Mouse (Mus musculus) lung, adult 18-20 months (tissue): Measurements from ENCODE around the gene Phldb1.
"Not testable (repeated sequence)": the region's sequence is repeated elsewhere in the genome, so short reads cannot be mapped to it uniquely, and the experiment has no call there.

ENCODE experiments used
- DNase-seq, 2 experiments: peaks; one replicate each; pipeline ENCODE4 v3.0.0; 2022; ENCODE audit warnings: mixed read lengths in 2 of 2

Phldb1 gene

DNA sequence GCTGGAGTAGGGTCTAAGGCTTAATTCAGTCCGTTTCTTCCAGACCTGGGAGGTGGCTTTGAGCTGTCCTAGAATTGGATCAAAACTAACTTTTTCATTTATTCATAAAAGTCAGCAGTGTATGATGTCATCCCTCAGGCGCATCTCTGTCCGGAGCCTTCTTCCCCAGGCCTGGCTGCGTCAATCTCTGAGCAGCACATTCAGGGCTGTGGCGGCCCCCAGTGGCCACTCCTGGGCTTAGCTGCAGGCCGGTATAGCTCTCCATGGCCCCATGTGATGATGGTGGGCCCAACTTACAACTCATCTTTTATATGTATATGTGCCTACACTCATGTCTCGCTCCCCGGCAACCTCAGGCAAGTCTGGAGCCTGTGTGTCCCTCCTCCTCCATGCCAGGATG lies 83.0 kb downstream of the Phldb1 start:
- DNase-seq, result peak; percentile 61 to 69

DNA sequence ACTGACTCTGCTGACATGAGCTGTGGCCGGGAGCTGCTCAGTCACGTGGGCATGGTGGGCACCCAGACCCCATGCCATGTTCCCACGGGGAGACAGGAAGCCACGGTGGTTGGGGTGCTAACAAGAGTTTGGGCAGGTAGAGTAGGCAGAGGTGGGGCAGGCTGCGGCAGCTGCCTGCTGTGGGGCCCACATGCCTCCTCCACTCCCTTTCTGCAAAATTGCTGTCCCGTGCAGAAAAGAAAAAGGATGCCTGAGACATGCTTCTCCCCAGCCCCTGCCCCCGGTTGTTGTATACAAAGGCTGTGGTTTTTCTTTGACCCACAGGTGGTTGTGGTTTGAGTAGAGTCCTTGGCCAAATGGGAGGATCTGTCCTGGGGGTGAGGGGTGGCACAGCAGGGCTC lies 86.1 kb downstream of the Phldb1 start:
- no peak for DNase-seq

DNA sequence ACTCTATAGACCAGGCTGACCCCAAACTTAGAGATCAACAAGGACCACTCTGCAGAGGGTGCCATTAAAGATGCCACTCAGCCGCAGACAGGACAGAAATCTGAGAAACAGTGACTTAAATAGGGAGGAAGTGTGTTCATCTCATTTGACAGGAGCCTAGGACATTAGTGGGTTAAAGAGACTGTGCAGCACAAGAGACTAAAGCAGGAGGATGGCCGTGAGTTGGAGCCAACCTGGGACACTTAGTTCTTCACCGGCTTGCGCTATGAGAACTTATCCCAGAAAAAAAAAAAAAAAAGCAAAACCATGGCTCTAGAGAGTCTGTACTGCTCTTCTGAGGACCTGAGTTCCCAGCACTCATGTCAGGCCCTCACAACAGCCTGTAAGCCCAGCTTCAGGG lies 87.3 kb downstream of the Phldb1 start:
- no peak for DNase-seq

DNA sequence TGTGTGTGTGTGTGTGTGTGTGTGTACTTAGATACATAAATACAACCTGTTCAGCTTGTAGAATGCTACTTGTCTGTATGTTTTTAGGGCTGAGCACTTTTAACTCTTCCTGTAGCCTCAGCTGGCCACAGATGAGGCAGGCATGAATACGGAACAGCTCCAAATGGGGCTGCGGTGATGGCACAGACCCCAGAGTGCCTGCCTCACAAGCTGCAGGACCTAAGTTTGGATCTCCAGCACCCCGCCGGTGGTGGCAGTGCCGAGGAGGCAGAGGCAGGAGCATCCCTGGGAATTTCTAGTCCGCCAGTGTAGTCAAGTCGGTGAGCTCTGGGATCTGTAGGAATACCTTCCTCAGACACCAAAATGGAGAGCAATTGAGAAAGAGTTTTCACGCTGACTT lies 88.0 kb downstream of the Phldb1 start:
- no peak for DNase-seq

DNA sequence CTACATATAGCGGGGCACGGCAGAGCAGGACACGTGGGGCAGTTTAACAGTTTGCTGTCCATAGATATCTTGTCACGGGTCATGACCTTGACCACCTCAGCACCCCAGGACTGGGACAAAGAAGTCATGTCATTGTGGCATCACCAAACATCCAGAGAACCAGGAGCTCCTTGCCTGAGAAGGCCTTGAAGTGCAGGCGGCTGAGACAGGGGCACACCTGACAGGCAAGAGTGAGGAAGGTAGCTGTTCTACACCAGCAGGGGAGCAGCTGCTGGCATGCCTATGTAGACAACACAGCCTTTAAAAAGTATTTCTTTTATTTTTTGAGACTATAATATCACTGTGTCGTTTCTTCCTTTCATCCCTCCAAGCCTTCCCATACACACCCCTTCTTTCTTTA lies 88.6 kb downstream of the Phldb1 start:
- no peak for DNase-seq

DNA sequence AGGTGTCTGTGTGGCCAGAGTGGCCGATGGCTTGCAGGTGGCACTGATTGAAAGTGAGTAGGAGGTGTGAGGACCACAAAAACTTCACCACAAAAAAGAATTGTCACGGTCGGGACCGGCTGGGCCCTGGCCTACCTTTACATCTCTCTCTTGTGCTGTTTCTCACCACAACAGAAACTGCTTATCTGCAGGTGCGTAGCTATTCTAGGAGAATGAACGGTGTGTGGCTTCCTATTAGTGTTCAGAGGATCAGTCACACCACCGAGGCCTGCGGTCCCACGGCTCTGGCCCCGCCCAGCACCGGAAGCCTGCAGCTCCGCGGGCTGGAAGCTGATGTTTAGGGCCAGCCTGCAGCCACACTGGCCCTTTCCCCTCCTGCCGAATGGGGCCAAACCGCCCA lies 89.1 kb downstream of the Phldb1 start:
- peak; percentile 25 to 44 for DNase-seq

DNA sequence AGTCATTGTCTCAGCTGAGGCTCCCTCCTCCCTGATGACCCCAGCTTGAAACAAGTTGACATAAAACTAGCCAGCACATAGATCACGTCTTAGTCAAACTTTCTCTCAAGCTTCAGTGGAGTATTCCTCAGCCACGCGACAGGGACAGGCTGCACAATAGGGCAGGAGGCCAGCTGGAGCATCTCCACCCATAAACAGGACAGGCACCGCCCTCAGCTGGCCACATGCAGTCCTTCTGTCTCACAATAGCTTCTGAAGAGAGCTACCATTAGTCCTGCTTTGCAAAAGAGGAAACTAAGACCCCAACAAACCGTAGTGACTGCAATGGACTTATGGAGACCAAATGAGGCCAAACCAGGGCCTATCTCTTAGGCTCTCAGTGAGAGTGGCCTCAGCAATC lies 89.5 kb downstream of the Phldb1 start:
- DNase-seq, result peak; percentile 64 to 71

DNA sequence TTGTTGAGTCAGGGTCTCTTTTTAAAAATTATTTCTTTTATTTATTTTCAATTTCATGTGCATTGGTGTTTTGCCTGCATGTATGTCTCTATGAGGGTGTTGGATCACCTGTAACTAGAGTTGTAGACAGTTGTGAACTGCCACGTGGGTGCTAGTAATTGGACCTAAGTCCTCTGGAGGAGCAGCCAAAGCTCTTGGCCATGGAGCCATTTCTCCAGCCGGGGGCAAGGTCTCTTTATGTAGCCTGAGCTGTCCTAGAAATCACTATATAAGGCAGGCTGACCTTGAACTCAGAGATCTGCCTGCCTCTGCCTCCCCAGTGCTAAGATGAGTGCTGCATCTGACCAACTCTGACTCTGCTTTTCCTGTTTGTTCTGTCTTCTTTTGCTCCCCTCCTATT lies 90.8 kb downstream of the Phldb1 start:
- no peak for DNase-seq

DNA sequence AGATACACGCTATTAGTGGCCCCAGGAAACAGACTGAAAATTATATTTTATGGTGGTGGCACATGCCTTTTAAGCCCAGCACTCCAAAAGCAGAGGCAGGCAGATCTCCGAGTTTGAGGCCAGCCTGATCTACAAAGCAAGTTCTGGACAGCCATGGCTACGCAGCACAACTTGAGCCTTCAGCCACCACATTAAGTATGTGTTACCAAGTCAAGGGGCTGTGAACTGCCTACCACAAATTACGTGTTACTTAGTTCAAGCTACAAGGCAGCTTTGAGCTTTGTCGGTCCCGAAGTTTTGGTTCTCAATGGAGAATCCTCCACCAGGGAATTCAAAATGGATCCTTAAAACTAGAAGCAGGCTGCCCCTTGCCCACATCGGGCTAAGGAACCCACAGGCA lies 91.9 kb downstream of the Phldb1 start:
- DNase-seq, result no peak

DNA sequence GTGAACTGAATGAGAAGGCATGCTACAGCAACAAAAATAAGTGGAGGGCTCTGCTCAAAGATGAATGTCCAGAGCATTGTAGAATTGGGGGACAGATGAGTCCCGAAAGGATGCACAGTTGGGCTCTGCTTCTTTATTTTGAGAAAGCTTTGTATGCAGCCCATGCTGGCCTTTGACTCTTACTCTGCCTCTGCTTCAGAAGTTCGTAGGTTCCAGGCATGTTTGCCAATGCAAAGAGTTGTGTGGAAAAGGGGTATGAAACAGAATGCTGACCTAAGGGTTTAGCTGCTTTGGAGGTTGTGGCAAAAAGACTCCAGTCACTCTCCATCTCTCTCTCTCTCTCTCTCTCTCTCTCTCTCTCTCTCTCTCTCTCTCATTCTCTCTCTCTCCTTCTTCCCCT lies 93.4 kb downstream of the Phldb1 start:
- no peak for DNase-seq

DNA sequence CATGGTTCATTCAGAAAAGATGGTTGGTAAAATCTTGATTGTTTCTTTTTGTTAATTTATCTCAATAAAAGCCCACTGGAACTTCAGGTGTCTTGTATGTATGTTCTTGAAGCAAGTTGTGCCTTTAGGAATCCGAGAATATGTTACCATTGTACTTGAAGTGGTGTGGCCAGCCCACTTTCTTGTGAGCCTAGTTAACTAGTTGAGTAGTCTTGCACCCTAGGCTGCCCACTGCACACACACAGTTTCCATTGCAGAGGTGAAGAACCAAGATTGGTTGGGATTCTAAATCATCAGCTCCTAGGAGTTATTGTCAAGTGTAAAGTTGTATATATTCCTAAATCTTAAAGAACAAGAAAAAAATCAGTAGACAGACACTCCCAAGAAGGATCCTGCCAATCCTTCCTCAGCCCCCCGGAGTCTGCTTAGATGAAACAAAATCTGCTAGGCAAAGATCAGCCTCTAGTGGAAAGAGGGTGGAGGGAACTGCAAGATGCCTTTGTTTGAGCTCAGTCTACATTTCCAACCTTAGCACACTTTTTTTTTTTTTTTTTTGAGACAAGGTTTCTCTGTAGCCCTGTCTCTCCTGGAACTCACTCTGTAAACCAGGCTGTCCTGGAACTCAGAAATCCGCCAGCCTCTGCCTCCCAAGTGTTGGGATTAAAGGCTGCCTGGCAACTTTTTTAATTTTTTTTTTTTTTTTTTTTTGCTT lies 94.2 kb downstream of the Phldb1 start:
- no peak for DNase-seq

DNA sequence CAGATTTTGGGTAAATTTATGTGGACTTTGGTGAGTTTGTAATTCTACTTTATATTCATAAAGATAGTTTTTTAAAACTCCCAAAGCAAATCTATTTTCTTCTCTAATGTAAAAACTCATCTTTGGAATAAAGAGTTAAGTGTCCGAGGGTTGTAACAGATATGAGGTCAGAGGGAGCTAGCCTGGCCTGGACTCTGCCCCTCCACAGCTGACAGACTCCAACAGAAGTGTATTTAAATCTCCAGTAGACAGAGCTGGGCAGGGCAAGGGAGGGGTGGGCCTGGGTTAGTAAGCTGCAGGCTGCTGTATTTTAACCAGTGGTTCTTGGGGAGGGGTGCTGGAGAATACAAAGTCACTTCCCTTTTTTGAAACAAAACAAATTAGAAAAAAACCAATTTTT lies 95.0 kb downstream of the Phldb1 start:
- not testable (repeated sequence) for DNase-seq

DNA sequence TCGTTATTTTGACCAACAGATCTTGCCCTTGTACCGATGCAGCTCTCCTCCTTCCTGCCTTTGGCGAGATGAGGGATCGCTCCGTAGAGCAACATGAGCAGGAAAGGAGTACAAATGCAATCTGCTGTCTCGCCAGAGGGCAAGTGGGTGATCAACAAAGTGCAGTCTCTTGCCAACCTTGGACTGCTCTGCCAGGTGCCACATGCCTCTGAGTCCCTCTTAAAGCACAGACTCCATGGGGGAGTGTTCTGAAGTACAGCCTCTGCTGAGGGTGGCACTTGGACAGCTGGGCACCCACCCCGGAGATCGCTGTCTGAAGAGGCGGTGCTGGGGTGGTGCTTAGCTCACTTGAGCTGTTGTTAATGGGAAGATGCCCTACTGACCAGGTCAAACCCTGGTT lies 96.3 kb downstream of the Phldb1 start:
- DNase-seq, result peak in 1 of 2 experiments; percentile 15

DNA sequence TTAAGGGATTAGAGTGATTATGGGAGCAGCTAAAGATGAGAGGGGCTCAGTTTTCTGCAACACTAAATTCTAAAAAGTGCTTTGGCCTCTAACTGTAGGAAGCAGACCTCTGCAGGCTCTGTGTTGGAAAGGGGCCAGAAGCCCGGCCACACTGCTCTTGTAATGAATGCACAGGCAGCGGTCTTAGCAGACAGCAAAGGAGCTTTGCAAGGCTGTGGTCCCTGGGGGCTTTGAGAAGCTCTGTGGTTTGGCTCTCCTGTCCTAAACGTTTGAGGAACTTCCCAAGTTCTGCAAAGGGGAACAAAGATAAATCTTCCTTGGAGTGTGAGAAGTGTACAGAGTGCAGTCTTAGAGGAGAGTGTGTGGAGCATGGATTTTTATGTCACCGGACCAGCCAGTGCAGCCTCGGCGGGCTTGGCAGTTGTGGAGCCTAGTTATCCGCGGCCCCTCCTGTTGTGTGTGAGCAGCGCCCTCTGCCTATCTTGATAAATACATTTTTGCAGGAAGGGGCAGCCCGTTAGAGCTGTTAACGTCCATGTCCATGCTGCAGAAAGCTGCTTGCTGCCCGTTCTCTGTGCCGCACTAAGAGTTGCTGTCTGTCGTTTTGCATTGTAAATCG lies 97.3 kb downstream of the Phldb1 start:
- DNase-seq, result no peak
